Mouse (Mus musculus) forebrain, embryonic 11.5 days (tissue): ENCODE results near the gene Rbks. TPM values are rescaled to one million over a fixed set of nuclear protein-coding genes. Genes with fewer than 3 reads are reported as not detected.

ENCODE experiments used
- ATAC-seq: fragments of 200-750 bp; cut with Nextera tagmentation; replicated peaks from 2 replicates; pipeline ENCODE4 v1.8.0; 2017; ENCODE audit warnings: moderate TSS enrichment; ENCODE audit not compliant: low FRiP score
- DNase-seq: peaks from one replicate; pipeline ENCODE4 v3.0.0-alpha.2; 2017; ENCODE audit warnings: low spot score
- H3K27ac ChIP-seq: fragments of 300-500 bp; sonication (generic); 2 replicates; pipeline ENCODE4 v1.5.1; 2014; ENCODE audit warnings: low read depth, low read length
- H3K27me3 ChIP-seq: fragments of 300-500 bp; sonication (generic); 2 replicates; pipeline ENCODE4 v1.6.1; 2014; ENCODE audit warnings: mild to moderate bottlenecking, low read length, mixed read lengths; ENCODE audit not compliant: control insufficient read depth, insufficient read depth
- H3K36me3 ChIP-seq: fragments of 300-500 bp; sonication (generic); 2 replicates; pipeline ENCODE4 v1.6.1; 2014; ENCODE audit warnings: mild to moderate bottlenecking, low read length, moderate library complexity, mixed read lengths; ENCODE audit not compliant: control insufficient read depth, insufficient read depth
- H3K4me1 ChIP-seq: fragments of 300-500 bp; sonication (generic); replicated peaks from 2 replicates; pipeline ENCODE4 v1.6.1; 2014; ENCODE audit warnings: low read length, mixed read lengths; ENCODE audit not compliant: control insufficient read depth, insufficient read depth
- H3K4me2 ChIP-seq: fragments of 300-500 bp; sonication (generic); 2 replicates; pipeline ENCODE4 v1.6.1; 2014; ENCODE audit warnings: low read depth, mild to moderate bottlenecking, low read length, moderate library complexity, mixed read lengths; ENCODE audit not compliant: severe bottlenecking
- H3K4me3 ChIP-seq: fragments of 300-500 bp; sonication (generic); 2 replicates; pipeline ENCODE4 v1.5.1; 2014; ENCODE audit warnings: low read depth, low read length
- H3K9ac ChIP-seq: fragments of 300-500 bp; sonication (generic); 2 replicates; pipeline ENCODE4 v1.6.1; 2014; ENCODE audit warnings: low read length
- H3K9me3 ChIP-seq: fragments of 300-500 bp; sonication (generic); 2 replicates; pipeline ENCODE4 v1.6.1; 2016; ENCODE audit warnings: low read length, mixed read lengths; ENCODE audit not compliant: control insufficient read depth
- WGBS: fragments of 180-500 bp; shearing (Covaris S2); extraction: QIAGEN DNeasy Blood & Tissue Kit; methylation state at CpG from one replicate; pipeline ENCODE4 v1.1.7; 2014; 5-methylcytosine and 5-hydroxymethylcytosine counted together
- polyA plus RNA-seq: library from polyadenylated mRNA; unstranded; fragments of >200 nt; fragmentation: Nextera tagmentation; extraction: Ambion mirVana; gene quantifications from 2 replicates; pipeline ENCODE4 v1.2.1, GENCODE M21; 2014

Rbks gene
- polyA plus RNA-seq, 1 experiment from 2014 or later, result 3.4 TPM

DNA sequence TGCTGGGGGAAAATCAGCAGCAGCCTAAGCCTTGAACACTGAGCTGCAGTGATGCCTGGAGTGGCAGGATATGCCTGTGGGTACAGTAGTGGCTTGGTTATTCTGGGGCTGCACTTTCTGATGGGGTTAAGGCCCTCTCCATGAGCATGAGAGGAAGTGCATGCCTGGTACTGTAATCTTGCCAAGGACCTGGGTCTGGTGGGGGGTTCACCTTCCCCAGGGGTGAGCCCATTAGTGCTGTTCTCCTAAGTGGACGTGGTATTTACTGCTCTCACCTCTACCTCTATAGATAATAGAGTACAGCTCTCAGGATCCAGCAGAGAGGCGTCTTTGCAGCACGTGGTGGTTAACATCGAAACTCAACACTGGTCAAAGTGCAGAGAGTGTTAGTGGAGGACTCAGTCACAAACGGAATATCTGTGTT lies 16.4 kb upstream of the Rbks start:
- WGBS, result 78% methylated on average over 5 of the region's 5 CpGs
- no peak for DNase-seq
- no peak overlapping the region for H3K9ac ChIP-seq

DNA sequence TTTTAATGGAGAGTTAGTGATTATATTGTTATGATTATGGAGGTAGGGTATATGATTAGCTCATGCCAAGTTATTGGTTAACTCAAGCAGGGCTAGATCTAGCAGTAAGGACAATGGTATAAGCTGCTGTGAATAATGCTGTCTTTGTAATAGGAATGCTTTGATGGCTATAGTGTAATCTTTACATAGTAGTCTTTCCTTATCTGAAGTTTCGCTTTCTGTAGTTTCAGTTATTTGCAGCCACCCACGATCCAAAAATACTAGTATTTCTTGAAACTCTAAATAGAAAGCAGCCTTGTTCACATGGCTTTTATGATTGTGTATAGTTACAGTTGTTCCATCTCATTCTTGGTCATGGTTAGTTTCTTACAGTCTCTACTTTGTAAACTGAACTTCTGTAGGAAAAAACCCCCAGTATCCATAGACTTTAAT lies 15.9 kb upstream of the Rbks start:
- Histone ChIP-seq H3K4me3 (no peak overlapping the region), H3K27me3 (no peaks in the 10 kb centered on the region), H3K4me2 (no peak overlapping the region), H3K4me1 (no peaks in the 10 kb centered on the region), H3K36me3 (no peaks in the 10 kb centered on the region), H3K27ac (no peak overlapping the region), H3K9me3 (no peaks in the 10 kb centered on the region), H3K9ac (no peak overlapping the region)
- WGBS, result 87% methylated on average over 2 of the region's 2 CpGs
- no peak for ATAC-seq
- DNase-seq, result no peak

More for the DNA sequence above, 16.4 kb upstream of the Rbks start:
- Histone ChIP-seq H3K9me3 (no peaks in the 10 kb centered on the region), H3K27ac (no peak overlapping the region), H3K4me1 (no peaks in the 10 kb centered on the region), H3K4me2 (no peak overlapping the region), H3K36me3 (no peaks in the 10 kb centered on the region), H3K27me3 (no peaks in the 10 kb centered on the region), H3K4me3 (no peak overlapping the region)
- no peak for ATAC-seq

- Histone ChIP-seq H3K27me3 (no peaks in the 10 kb centered on the region), H3K4me1 (no peaks in the 10 kb centered on the region), H3K4me3 (no peak overlapping the region), H3K36me3 (no peaks in the 10 kb centered on the region), H3K4me2 (no peak overlapping the region), H3K9ac (no peak overlapping the region), H3K9me3 (no peaks in the 10 kb centered on the region), H3K27ac (no peak overlapping the region)
- ATAC-seq (no peak), DNase-seq (no peak)
- WGBS, result 69% methylated on average over 1 of the region's 1 CpGs
Observed at GRCm38 (mm10) chr5:31709389-31709788, 12.0 kb upstream of the Rbks start.

DNA sequence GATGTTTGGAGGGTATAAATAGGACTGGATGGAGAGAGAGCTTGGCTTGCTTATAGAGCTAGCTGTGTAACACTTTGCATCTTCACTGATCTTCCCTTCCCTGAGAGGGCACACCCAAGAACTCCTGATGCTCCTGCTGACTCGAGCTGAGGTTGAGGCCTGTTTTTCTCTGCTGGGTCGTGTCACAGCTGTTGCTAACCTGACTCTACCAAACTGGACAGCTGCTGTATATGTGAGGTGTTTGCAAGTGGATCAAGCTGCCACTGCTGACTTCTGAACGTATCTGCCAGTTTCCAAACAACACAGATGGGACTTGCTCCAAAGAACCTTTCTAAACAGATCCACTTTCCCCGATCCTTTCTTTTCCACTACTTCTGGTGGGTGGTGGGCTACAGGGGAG lies 9.4 kb upstream of the Rbks start:
- no peak overlapping the region for H3K4me3 ChIP-seq
- no peak for ATAC-seq
- no peaks in the 10 kb centered on the region for H3K4me1 ChIP-seq
- H3K4me2 ChIP-seq, result no peak overlapping the region
- DNase-seq, result no peak
- no peak overlapping the region for H3K9ac ChIP-seq
- H3K9me3 ChIP-seq, result no peaks in the 10 kb centered on the region
- no peaks in the 10 kb centered on the region for H3K27me3 ChIP-seq
- no peaks in the 10 kb centered on the region for H3K36me3 ChIP-seq
- WGBS, result 86% methylated on average over 4 of the region's 4 CpGs
- no peak overlapping the region for H3K27ac ChIP-seq

DNA sequence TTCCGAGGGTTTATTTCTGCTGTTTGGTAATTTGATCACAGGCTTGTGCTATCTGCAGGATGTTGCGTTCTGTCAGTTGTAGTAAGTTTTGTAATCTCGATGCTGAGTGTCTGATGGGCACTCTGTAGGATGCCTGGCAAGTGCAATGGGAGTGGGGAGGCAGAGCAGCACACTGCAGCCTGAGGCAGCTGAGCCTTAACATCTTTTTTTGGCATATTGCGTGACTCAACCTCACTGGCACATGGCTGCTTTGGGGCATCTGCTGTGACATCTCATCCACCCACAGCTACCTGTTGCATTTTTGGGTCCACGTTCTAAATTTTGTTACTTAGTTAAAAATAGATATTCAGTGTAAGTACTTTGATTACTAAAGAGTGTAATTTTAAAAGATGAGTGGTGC lies 7.5 kb upstream of the Rbks start:
- no peak overlapping the region for H3K27ac ChIP-seq
- WGBS, result 88% methylated on average over 5 of the region's 5 CpGs
- no peaks in the 10 kb centered on the region for H3K36me3 ChIP-seq
- H3K4me1 ChIP-seq, result no peaks in the 10 kb centered on the region
- no peaks in the 10 kb centered on the region for H3K27me3 ChIP-seq
- H3K4me3 ChIP-seq, result no peak overlapping the region
- H3K4me2 ChIP-seq, result no peak overlapping the region
- no peak for DNase-seq
- H3K9ac ChIP-seq, result no peak overlapping the region
- no peak for ATAC-seq
- no peaks in the 10 kb centered on the region for H3K9me3 ChIP-seq

DNA sequence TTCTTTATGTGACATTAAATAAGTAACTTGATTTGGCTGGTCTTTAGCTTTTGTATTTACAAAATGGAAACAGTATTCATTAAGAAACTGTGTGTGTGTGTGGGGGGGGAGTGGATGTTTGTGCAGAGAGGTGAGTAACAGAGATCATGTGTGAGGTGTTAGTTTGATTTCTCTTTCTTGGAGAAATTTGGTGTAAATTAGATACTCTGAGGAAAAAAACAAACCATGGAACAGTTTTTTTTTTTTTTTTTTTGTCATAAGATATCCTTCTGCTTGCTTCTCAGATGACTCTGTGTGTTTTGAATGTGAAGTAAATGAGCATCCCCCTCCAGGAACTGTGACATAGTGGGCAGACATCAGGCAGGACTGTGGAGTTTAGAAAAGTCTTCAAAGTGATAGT lies 2.0 kb upstream of the Rbks start:
- H3K9me3 ChIP-seq, result no peaks in the 10 kb centered on the region
- no peaks in the 10 kb centered on the region for H3K36me3 ChIP-seq
- no peak overlapping the region for H3K4me2 ChIP-seq
- no peaks in the 10 kb centered on the region for H3K4me1 ChIP-seq
- H3K27ac ChIP-seq, result no peak overlapping the region
- no peak for DNase-seq
- H3K4me3 ChIP-seq, result no peak overlapping the region
- ATAC-seq, result no peak
- no peak overlapping the region for H3K9ac ChIP-seq
- H3K27me3 ChIP-seq, result no peaks in the 10 kb centered on the region

- H3K4me2 ChIP-seq, result no peak overlapping the region
- ATAC-seq (no peak), DNase-seq (no peak)
- H3K4me1 ChIP-seq, result no peaks in the 10 kb centered on the region
- H3K9me3 ChIP-seq, result no peaks in the 10 kb centered on the region
- no peak overlapping the region for H3K4me3 ChIP-seq
- H3K9ac ChIP-seq, result no peak overlapping the region
- WGBS, result 52% methylated on average over 4 of the region's 4 CpGs
- H3K27me3 ChIP-seq, result no peaks in the 10 kb centered on the region
- no peak overlapping the region for H3K27ac ChIP-seq
- H3K36me3 ChIP-seq, result no peaks in the 10 kb centered on the region
Observed at GRCm38 (mm10) chr5:31698931-31699330, 1.5 kb upstream of the Rbks start.

GRCm38 (mm10) chr5:31698297-31698726 lies 885 bp upstream of the Rbks start:
- Histone ChIP-seq H3K4me1 (no peaks in the 10 kb centered on the region), H3K27me3 (no peaks in the 10 kb centered on the region), H3K36me3 (no peaks in the 10 kb centered on the region), H3K27ac (peak overlapping the region; percentile 66), H3K9me3 (no peaks in the 10 kb centered on the region), H3K4me2 (peak overlapping the region; percentile 67), H3K4me3 (peak overlapping the region; percentile 72), H3K9ac (peak overlapping the region; percentile 77)
- peak; percentile 83 for DNase-seq
- peak; percentile 75 for ATAC-seq
- 6% methylated on average over 16 of the region's 16 CpGs for WGBS

DNA sequence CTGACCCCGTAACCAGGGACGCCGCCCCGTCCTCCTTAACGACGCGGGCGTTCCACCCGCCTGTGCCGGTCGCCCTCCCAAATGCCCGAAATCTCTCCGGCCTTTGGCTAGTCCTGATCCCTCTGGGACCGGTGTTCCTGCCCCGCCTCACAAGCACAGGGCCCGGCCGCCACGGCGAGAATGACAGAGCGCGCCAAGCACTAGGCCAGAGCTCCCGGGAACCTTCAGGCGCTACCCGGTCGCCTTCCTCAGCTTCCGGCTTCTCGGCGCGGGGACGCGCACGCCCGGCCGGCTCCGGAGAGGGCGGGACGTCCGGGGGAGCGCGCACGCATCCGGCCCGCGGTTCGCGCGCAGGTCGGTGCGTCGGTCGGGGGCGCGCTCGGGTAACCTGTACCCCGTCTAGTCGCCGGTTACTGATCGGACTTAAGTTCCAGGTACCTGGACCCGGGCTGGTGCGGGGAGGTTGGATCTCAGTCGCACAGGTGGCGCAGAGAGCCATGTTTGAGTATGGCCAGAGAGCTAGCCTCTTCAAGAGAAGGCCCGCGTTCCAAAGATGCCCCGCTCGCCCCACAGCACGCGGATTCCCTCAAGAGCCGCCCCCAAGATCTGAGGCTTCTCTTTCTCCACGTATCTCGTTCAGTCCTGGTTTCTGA lies 343 bp upstream of the Rbks start, which contains the start of gene Babam2:
Babam2 (plus strand) TSS at position 41 of the 653 bp plus-strand sequence.
- Histone ChIP-seq H3K4me3 (peak within 1 kb of the TSS; percentile 72), H3K36me3 (no peaks in the 10 kb centered on the region), H3K4me1 (no peaks in the 10 kb centered on the region), H3K4me2 (peak within 1 kb of the TSS; percentile 67), H3K9ac (peak within 1 kb of the TSS; percentile 77), H3K9me3 (no peaks in the 10 kb centered on the region), H3K27me3 (no peaks in the 10 kb centered on the region), H3K27ac (peak within 1 kb of the TSS; percentile 66)
- under 1% methylated on average over 70 of the region's 71 CpGs for WGBS
- peak; percentile 95 for DNase-seq
- ATAC-seq, result peak; percentile 94
